Mouse (Mus musculus): ENCODE results near the gene Pdzd8. TPM values are rescaled to one million over a fixed set of nuclear protein-coding genes. Genes with fewer than 3 reads are reported as not detected.

Gene Pdzd8
- polyA plus RNA-seq, 1 experiment from 2014 or later = 19.8 TPM

DNA sequence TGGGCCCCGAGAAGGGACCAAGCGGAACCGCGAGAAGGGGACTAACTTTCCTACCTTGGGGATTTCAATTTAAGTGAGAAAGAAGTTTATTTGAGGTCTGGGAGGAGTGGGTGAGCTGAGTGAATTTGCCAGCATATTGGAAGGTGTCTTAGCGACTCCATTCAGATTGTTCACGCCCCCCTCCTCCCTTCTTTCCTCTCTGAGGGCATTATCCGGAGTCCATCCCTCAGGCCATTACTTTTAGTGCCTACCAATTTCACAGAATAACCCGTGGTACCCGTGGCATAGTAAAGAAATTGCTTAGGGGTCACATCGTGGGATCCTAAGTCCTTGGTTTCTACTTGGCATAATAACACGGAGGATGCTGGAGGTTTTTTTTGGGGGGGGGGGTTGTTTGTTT lies 745 bp upstream of the Pdzd8 start:
- H3K4me3 ChIP-seq (ENCODE audit: low read depth, low read length) = peak overlapping the region; percentile 87
- H3K9ac ChIP-seq (replicated peaks; ENCODE audit: low read depth, low read length) = peak overlapping the region; percentile 82
- H3K27me3 ChIP-seq (ENCODE audit: control insufficient read depth, insufficient read depth, low read length) = no peaks in the 10 kb centered on the region
- peak overlapping the region; percentile 93 for H3K27ac ChIP-seq (ENCODE audit: low read depth, low read length)
- no peak; the same call in 1 of the 2 replicates for ATAC-seq (ENCODE audit: low read depth)
- H3K4me2 ChIP-seq (ENCODE audit: low read depth, low read length) = peak overlapping the region; percentile 100
- H3K36me3 ChIP-seq (ENCODE audit: control insufficient read depth, insufficient read depth, low read length) = no peaks in the 10 kb centered on the region
- WGBS = under 1% methylated on average over 11 of the region's 11 CpGs
- peaks cover 24% of the 10 kb centered on the region for H3K4me1 ChIP-seq (ENCODE audit: control insufficient read depth, insufficient read depth, low read length)
- no peaks in the 10 kb centered on the region for H3K9me3 ChIP-seq (ENCODE audit: control insufficient read depth, low read length)

DNA sequence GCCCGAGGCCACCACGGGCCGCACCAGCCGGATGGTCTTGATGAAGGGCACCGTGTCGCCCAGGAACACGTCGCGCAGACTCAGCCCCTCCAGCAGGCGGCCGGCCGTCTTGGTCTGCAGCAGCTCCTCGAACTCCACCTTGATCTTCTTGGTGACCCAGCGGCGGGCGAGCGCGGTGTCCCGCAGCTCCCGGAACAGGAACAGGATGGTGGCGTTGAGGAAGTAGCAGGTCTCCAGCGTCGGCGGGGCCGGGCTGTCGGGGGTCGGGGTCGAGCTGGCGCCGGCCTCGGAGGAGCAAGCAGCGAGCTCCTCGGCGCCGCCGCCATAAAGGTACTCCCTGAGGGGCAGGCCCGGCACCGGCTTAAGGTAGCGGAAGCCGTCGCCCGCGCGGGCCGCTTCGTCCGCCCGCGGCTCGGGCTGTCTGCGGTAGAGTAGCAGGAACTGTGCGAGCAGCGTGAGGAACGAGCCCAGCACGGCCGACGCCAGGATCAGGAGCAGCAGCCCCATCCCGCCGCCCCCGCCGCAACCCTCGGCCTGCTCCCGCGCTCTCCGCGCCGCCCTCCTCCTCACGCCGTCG lies 411 bp downstream of the Pdzd8 start:
- Histone ChIP-seq H3K36me3 (ENCODE audit: control insufficient read depth, insufficient read depth, low read length) (no peaks in the 10 kb centered on the region), H3K4me2 (ENCODE audit: low read depth, low read length) (peak overlapping the region; percentile 100), H3K9ac (replicated peaks; ENCODE audit: low read depth, low read length) (peak overlapping the region; percentile 82), H3K9me3 (ENCODE audit: control insufficient read depth, low read length) (no peaks in the 10 kb centered on the region), H3K4me3 (ENCODE audit: low read depth, low read length) (peak overlapping the region; percentile 87), H3K4me1 (ENCODE audit: control insufficient read depth, insufficient read depth, low read length) (peaks cover 28% of the 10 kb centered on the region), H3K27me3 (ENCODE audit: control insufficient read depth, insufficient read depth, low read length) (no peaks in the 10 kb centered on the region), H3K27ac (ENCODE audit: low read depth, low read length) (peak overlapping the region; percentile 93)
- WGBS = 0% methylated on average over 41 of the region's 70 CpGs
- peak; percentile 69 for ATAC-seq (ENCODE audit: low read depth)

DNA sequence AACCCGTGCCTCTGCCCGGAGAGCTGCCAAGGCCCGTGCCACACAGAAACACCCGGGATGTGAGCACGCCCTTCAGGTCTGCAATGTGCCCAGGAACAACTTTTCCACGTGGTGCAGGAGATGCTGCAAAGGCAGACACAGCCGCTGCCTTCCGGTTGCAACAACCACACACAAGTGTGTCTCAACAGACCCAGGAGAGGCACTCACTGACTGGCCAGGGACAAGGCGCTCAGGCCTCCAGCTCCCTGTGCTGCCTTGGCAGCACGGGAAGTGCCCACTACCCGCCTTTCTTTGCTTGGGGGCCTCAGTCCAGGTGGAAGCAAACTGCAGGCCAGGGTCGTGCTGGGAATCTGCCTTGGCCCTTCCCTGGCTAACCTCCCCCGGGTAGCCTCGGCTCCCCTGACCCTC lies 1.3 kb downstream of the Pdzd8 start:
- no peak; the same call in 1 of the 2 replicates for ATAC-seq (ENCODE audit: low read depth)
- H3K9ac ChIP-seq (replicated peaks; ENCODE audit: low read depth, low read length) = peak overlapping the region; percentile 82
- no peaks in the 10 kb centered on the region for H3K9me3 ChIP-seq (ENCODE audit: control insufficient read depth, low read length)
- H3K27me3 ChIP-seq (ENCODE audit: control insufficient read depth, insufficient read depth, low read length) = no peaks in the 10 kb centered on the region
- no peaks in the 10 kb centered on the region for H3K36me3 ChIP-seq (ENCODE audit: control insufficient read depth, insufficient read depth, low read length)
- 0% methylated on average over 14 of the region's 14 CpGs for WGBS
- peaks cover 28% of the 10 kb centered on the region for H3K4me1 ChIP-seq (ENCODE audit: control insufficient read depth, insufficient read depth, low read length)
- peak overlapping the region; percentile 87 for H3K4me3 ChIP-seq (ENCODE audit: low read depth, low read length)
- peak overlapping the region; percentile 100 for H3K4me2 ChIP-seq (ENCODE audit: low read depth, low read length)
- H3K27ac ChIP-seq (ENCODE audit: low read depth, low read length) = no peak overlapping the region

DNA sequence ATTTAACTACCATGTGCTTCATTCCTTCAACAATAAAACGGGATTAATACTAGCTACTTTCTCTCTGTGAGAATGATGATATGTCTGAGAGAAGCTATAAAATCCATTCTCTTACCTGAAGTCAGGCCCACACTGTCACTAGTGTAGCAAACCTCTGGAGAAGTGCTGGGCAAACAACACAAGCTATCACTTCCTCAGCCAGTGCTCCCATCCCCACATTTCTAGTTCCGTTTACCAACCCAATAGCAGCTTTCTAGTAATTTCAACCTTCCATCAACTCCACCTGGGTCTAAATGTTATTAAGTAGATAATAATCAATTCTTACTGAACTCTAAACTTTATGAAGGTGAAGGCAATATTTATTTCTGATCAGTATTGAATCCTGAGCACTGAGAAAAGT lies 2.6 kb downstream of the Pdzd8 start:
- no peak overlapping the region for H3K9ac ChIP-seq (replicated peaks; ENCODE audit: low read depth, low read length)
- H3K27me3 ChIP-seq (ENCODE audit: control insufficient read depth, insufficient read depth, low read length) = no peaks in the 10 kb centered on the region
- H3K36me3 ChIP-seq (ENCODE audit: control insufficient read depth, insufficient read depth, low read length) = no peaks in the 10 kb centered on the region
- H3K4me1 ChIP-seq (ENCODE audit: control insufficient read depth, insufficient read depth, low read length) = peaks cover 28% of the 10 kb centered on the region
- no peaks in the 10 kb centered on the region for H3K9me3 ChIP-seq (ENCODE audit: control insufficient read depth, low read length)
- peak overlapping the region; percentile 87; the same call in 1 of the 2 replicates for H3K4me3 ChIP-seq (ENCODE audit: low read depth, low read length)
- no peak overlapping the region for H3K27ac ChIP-seq (ENCODE audit: low read depth, low read length)
- H3K4me2 ChIP-seq (ENCODE audit: low read depth, low read length) = peak overlapping the region; percentile 100
- no peak for ATAC-seq (ENCODE audit: low read depth)
- WGBS = 32% methylated on average over 2 of the region's 2 CpGs

DNA sequence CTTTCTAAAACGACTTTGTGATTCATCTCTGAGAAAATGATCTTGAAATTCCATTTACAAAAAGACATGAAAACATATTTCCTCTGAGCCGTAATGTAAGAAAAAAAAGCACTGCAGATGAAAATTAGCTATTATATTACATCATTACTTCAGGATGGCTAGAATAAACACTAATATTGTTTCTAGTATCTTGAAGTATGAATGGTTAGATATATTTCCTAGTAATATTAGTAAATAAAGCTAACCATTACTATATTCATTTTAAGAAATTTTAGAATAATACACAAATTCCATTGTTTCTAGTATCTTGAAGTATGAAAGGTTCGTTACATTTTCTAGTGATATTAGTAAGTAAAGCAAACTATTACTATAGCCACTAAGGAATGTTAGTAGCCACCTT lies 5.7 kb downstream of the Pdzd8 start:
- no peak for ATAC-seq (ENCODE audit: low read depth)
- H3K4me2 ChIP-seq (ENCODE audit: low read depth, low read length) = no peak overlapping the region
- 86% methylated on average over 3 of the region's 3 CpGs for WGBS
- H3K27me3 ChIP-seq (ENCODE audit: control insufficient read depth, insufficient read depth, low read length) = no peaks in the 10 kb centered on the region
- H3K4me3 ChIP-seq (ENCODE audit: low read depth, low read length) = no peak overlapping the region
- no peaks in the 10 kb centered on the region for H3K36me3 ChIP-seq (ENCODE audit: control insufficient read depth, insufficient read depth, low read length)
- no peak overlapping the region for H3K9ac ChIP-seq (replicated peaks; ENCODE audit: low read depth, low read length)
- no peaks in the 10 kb centered on the region for H3K9me3 ChIP-seq (ENCODE audit: control insufficient read depth, low read length)
- H3K27ac ChIP-seq (ENCODE audit: low read depth, low read length) = no peak overlapping the region
- peaks cover 28% of the 10 kb centered on the region for H3K4me1 ChIP-seq (ENCODE audit: control insufficient read depth, insufficient read depth, low read length)

DNA sequence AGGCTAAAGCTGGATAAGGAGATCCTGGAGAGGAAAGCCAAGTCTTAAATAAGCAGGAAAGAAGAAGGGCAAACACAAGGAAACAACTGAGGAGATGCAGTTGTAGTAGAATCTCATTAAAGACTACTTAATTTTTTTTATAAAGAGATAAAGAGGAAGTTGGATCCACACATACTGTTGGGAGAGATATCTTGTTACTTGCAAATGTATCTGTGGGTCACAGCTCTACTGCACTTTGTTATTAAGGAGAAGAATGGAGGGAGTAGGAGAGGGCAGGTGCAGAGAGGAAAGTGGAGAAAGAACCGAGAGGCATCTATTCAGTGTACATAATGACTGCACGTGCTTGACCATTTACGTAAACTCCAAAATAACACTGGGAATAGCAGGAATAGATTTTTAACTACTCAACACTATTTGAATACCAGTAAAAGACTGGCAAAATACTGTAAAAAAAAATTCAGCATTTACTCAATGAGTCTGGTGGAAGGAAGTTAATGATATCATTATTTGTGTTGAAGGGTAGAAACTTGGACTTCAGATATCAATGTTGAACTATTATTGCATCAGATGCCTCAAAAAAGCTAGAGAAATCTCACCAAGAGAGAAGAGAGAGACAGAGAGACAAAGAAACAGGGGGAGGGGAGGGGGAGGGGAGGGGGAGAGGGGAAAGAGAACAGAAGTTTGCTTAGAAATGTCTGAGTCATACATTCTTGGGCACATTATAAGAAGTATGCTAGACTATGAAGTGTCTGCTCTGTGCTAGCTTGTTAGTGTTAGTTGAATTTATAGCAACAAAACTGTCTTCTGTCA lies 7.5 kb downstream of the Pdzd8 start:
- 67% methylated on average over 3 of the region's 3 CpGs for WGBS

DNA sequence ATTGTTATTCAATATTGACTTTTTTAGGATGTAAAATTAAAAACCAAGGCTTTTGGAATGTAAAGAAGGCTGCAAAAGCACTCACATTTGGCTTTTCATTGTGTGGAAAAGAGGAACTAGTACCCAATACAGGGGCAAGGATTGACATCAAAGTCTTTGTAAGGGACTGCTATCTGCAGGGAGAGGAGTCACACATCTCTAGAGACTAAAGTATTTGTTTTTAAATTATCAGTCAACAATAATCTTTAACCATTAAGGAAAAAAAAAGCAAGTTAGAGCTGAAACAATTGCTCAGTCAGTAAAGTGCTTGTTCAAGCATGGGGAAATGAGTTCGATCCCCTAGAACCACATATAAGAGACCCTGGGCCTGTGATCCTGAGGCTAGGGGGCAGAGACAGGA lies 8.9 kb downstream of the Pdzd8 start:
- no peak overlapping the region for H3K4me3 ChIP-seq (ENCODE audit: low read depth, low read length)
- no peak overlapping the region for H3K9ac ChIP-seq (replicated peaks; ENCODE audit: low read depth, low read length)
- no peak for ATAC-seq (ENCODE audit: low read depth)
- H3K36me3 ChIP-seq (ENCODE audit: control insufficient read depth, insufficient read depth, low read length) = no peaks in the 10 kb centered on the region
- no peaks in the 10 kb centered on the region for H3K9me3 ChIP-seq (ENCODE audit: control insufficient read depth, low read length)
- 95% methylated on average over 1 of the region's 1 CpGs for WGBS
- peaks cover 7% of the 10 kb centered on the region for H3K4me1 ChIP-seq (ENCODE audit: control insufficient read depth, insufficient read depth, low read length)
- no peak overlapping the region for H3K4me2 ChIP-seq (ENCODE audit: low read depth, low read length)
- H3K27me3 ChIP-seq (ENCODE audit: control insufficient read depth, insufficient read depth, low read length) = no peaks in the 10 kb centered on the region
- H3K27ac ChIP-seq (ENCODE audit: low read depth, low read length) = no peak overlapping the region

More for the DNA sequence above, 7.5 kb downstream of the Pdzd8 start:
- Histone ChIP-seq H3K4me1 (ENCODE audit: control insufficient read depth, insufficient read depth, low read length) (peaks cover 14% of the 10 kb centered on the region), H3K9ac (replicated peaks; ENCODE audit: low read depth, low read length) (no peak overlapping the region), H3K4me3 (ENCODE audit: low read depth, low read length) (no peak overlapping the region), H3K27ac (ENCODE audit: low read depth, low read length) (no peak overlapping the region), H3K4me2 (ENCODE audit: low read depth, low read length) (no peak overlapping the region), H3K36me3 (ENCODE audit: control insufficient read depth, insufficient read depth, low read length) (no peaks in the 10 kb centered on the region), H3K27me3 (ENCODE audit: control insufficient read depth, insufficient read depth, low read length) (no peaks in the 10 kb centered on the region), H3K9me3 (ENCODE audit: control insufficient read depth, low read length) (no peaks in the 10 kb centered on the region)
- no peak for ATAC-seq (ENCODE audit: low read depth)

DNA sequence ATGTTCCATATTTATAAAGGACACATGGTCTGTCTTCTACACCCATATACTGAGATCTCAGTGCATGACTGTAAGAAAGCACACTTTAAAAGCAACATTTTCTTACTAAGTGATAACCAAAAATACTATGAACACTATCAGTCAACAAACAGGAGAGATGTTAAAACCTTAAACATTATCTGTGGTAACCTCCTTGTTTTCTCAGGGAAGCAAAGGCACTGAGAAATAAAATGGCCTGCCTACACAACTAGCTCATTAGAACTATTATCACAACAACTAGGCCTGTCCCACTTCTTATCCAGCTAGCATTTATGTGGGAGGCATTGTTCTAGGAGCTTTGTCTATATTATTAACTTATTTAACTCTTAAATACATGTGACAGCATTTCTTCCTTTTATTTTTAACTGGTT lies 14.8 kb downstream of the Pdzd8 start:
- Histone ChIP-seq H3K9ac (replicated peaks; ENCODE audit: low read depth, low read length) (no peak overlapping the region), H3K36me3 (ENCODE audit: control insufficient read depth, insufficient read depth, low read length) (no peaks in the 10 kb centered on the region), H3K9me3 (ENCODE audit: control insufficient read depth, low read length) (no peaks in the 10 kb centered on the region), H3K27ac (ENCODE audit: low read depth, low read length) (no peak overlapping the region), H3K4me2 (ENCODE audit: low read depth, low read length) (no peak overlapping the region), H3K4me3 (ENCODE audit: low read depth, low read length) (no peak overlapping the region), H3K27me3 (ENCODE audit: control insufficient read depth, insufficient read depth, low read length) (no peaks in the 10 kb centered on the region), H3K4me1 (ENCODE audit: control insufficient read depth, insufficient read depth, low read length) (no peaks in the 10 kb centered on the region)
- ATAC-seq (ENCODE audit: low read depth) = no peak

DNA sequence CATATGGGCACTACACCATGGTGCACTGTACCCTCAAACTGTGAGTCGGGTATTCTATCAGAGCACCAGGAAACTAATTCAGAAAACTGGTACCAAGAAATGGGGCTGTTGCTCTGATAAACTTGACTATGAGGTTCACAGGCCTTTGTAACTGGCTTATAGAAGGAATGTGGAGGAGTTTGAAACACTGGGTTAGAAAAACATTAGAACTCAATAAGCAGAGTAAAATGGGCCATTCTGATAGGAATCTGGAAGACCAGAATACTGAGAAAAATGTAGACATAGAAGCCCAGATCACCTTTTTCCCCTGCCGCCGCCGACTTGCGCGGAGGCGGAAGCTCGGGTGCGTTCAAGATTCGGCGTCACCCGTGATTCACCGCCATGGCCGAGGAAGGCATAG lies 23.6 kb downstream of the Pdzd8 start, which contains the start of gene Rps12-ps3:
Rps12-ps3 (plus strand) TSS at position 301 of the 400 bp plus-strand sequence.
- Histone ChIP-seq H3K27me3 (ENCODE audit: control insufficient read depth, insufficient read depth, low read length) (no peaks in the 10 kb centered on the region), H3K36me3 (ENCODE audit: control insufficient read depth, insufficient read depth, low read length) (no peaks in the 10 kb centered on the region), H3K27ac (ENCODE audit: low read depth, low read length) (no peak within 1 kb of the TSS), H3K4me2 (ENCODE audit: low read depth, low read length) (no peak within 1 kb of the TSS), H3K4me1 (ENCODE audit: control insufficient read depth, insufficient read depth, low read length) (no peaks in the 10 kb centered on the region), H3K9me3 (ENCODE audit: control insufficient read depth, low read length) (no peaks in the 10 kb centered on the region), H3K4me3 (ENCODE audit: low read depth, low read length) (no peak within 1 kb of the TSS), H3K9ac (replicated peaks; ENCODE audit: low read depth, low read length) (no peak within 1 kb of the TSS)
- over 99% methylated on average over 8 of the region's 14 CpGs for WGBS
- ATAC-seq (ENCODE audit: low read depth) = no peak

Measured in neural tube, embryonic 14.5 days (tissue).